Mouse (Mus musculus): ENCODE data around the gene Samd4.

- no peak for TF ChIP-seq CTCF (IDR thresholded peaks at IDR 0.05; ENCODE audit: low read depth, low read length)
- TF ChIP-seq POLR2A (IDR thresholded peaks at IDR 0.05; ENCODE audit: insufficient read depth, low read length) = no peak
Measured at GRCm38 (mm10) chr14:46945903-46946490, 63.3 kb downstream of the Samd4 start.
